Mouse (Mus musculus) heart, postnatal 14 days (tissue): ENCODE data around the gene Wdfy4. TPM values are rescaled to one million over a fixed set of nuclear protein-coding genes. Genes with fewer than 3 reads are reported as not detected.

Experiments used
- DNase-seq, 2 experiments: peaks; one replicate each; pipeline ENCODE4 v3.0.0; 2021 to 2022
- intact Hi-C: fragments of 180-260 bp; cut with DNase I; formaldehyde crosslinking; loops from one replicate; pipeline ENCODE4 v1.15.1; 2025
- total RNA-seq, 2 experiments: library from RNA; stranded (reverse); gene quantifications; 2 replicates each; pipeline ENCODE4 v1.2.3; 2021

Wdfy4 gene
- total RNA-seq, 2 experiments from 2014 or later: 2.3 to 3.1 TPM

GRCm38 (mm10) chr14:32911187-32911586, 274.1 kb downstream of the Wdfy4 start:
- intact Hi-C loops: no loop called here
- DNase-seq: no peak

Other genes with a start within 250 kb of the Wdfy4 start
- under 1 TPM; 0.17 to 0.60 TPM for gene Lrrc18, start 194.1 kb downstream of the Wdfy4 start, total RNA-seq
- gene Arhgap22, start 28.5 kb upstream of the Wdfy4 start, total RNA-seq: 1 to 10 TPM in 1 of 2 experiments, under 1 TPM in 1; 0.95 to 1.0 TPM